Mouse (Mus musculus) activated CD4-positive, CD25-positive, alpha-beta regulatory T cell, adult 9 weeks (primary cell): ENCODE results near the gene Olfr676. TPM values are rescaled to one million over a fixed set of nuclear protein-coding genes. Genes with fewer than 3 reads are reported as not detected.

Experiments used
- polyA plus RNA-seq: library from polyadenylated mRNA; unstranded; fragments of 100-300 nt; shearing (Covaris generic); gene quantifications from one replicate; pipeline ENCODE4 v1.2.1, GENCODE M21; 2017

Olfr676 gene
- not detected for polyA plus RNA-seq

GRCm38 (mm10) chr7:105032398-105032797 lies at the start of gene Olfr676:
Gene Olfr676 (plus strand): TSS chr7:105032698.

DNA sequence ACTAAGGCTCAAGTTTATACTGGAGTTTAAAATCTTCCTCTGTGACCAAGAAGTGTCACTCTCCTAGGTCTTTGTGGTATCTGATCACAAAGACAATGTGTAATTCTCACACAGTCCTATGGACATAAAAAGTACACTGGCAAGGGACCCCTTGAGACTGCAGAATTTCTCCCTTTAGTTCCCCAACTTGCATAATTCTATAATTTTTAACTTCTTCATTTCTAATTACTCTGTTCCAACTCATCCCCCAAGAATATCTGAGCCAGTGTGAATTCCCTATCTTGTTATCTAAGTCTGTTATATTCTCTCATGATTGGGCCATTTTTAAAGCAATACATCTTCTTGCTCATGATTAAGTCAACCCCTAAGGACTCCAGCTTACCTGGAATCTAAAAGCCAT lies 30.6 kb upstream of the Olfr676 start, which contains the start of gene Olfr672:
Gene Olfr672 (minus strand): TSS at position 101 of the 400 bp plus-strand sequence.

GRCm38 (mm10) chr7:105028360-105028759 lies 4.1 kb upstream of the Olfr676 start, which contains the start of gene Olfr675:
Gene Olfr675 (minus strand): TSS chr7:105028460.

DNA sequence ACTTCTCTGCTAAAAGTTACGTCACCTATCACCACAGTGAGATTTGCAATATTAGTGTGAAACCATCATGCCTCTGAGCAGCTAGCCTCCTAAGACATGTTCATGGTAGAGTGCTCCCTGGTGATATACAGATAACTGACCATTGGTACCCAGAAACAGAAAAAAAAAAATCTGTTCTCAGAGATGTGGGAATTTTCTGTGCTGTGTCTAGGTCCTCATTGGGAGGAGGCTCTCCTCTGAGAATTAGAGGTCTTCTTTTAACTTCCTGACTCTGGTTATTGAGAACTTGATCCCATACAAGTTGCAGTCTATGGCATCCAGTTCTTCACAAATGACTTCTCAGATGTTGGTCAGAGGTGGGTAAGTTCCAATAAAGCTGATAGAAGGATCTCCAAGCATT lies 31.7 kb downstream of the Olfr676 start, which contains the start of gene Olfr678:
Gene Olfr678 (plus strand): TSS at position 301 of the 400 bp plus-strand sequence.

DNA sequence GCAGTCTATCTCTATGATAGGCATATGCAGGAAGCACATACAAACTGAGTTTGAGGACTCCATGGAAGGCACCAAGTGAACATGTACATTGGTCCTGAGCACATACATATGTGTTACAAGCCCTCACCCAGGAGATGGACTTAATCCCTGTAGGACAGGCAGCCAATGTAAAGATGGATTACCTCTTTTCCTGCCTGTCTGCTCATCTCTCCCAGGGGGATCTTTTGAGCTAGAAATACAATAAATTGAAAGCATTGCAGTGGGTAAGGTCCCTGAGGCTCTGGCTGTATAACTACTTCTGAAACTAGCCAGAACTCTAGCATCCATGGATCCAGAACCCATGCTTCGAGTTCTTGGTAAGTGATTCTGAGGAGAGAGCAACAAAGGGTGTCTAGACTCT lies 48.4 kb downstream of the Olfr676 start, which contains the start of gene Olfr679:
Gene Olfr679 (plus strand): TSS at position 301 of the 400 bp plus-strand sequence.

Other genes with a start within 250 kb of the Olfr676 start
- gene Usp17lb, start 190.1 kb upstream of the Olfr676 start, polyA plus RNA-seq = not detected
- gene Usp17la, start 175.7 kb upstream of the Olfr676 start, polyA plus RNA-seq = 0.10 TPM
- not detected for gene Olfr665, start 154.7 kb upstream of the Olfr676 start, polyA plus RNA-seq
- gene Olfr666, start 136.7 kb upstream of the Olfr676 start, polyA plus RNA-seq = not detected
- gene Olfr667, start 111.2 kb upstream of the Olfr676 start, polyA plus RNA-seq = not detected
- not detected for gene Olfr668, start 104.6 kb upstream of the Olfr676 start, polyA plus RNA-seq
- gene Olfr669, start 98.5 kb upstream of the Olfr676 start, polyA plus RNA-seq = not detected
- not detected for gene Olfr670, start 70.1 kb upstream of the Olfr676 start, polyA plus RNA-seq
- not detected for gene Olfr671, start 53.6 kb upstream of the Olfr676 start, polyA plus RNA-seq
- gene Olfr672, start 30.7 kb upstream of the Olfr676 start, polyA plus RNA-seq = not detected
- not detected for gene Olfr675, start 4.2 kb upstream of the Olfr676 start, polyA plus RNA-seq
- not detected for gene Olfr677, start 18.7 kb downstream of the Olfr676 start, polyA plus RNA-seq
- not detected for gene Olfr678, start 31.8 kb downstream of the Olfr676 start, polyA plus RNA-seq
- not detected for gene Olfr679, start 48.5 kb downstream of the Olfr676 start, polyA plus RNA-seq
- not detected for gene Olfr680-ps1, start 60.1 kb downstream of the Olfr676 start, polyA plus RNA-seq
- not detected for gene Olfr681, start 84.1 kb downstream of the Olfr676 start, polyA plus RNA-seq
- gene Olfr683, start 114.3 kb downstream of the Olfr676 start, polyA plus RNA-seq = not detected
- gene Olfr684, start 131.0 kb downstream of the Olfr676 start, polyA plus RNA-seq = not detected
- gene Olfr685, start 153.3 kb downstream of the Olfr676 start, polyA plus RNA-seq = not detected
- not detected for gene Olfr686, start 174.8 kb downstream of the Olfr676 start, polyA plus RNA-seq